Mouse (Mus musculus) spleen, adult 2 months (tissue): ENCODE measurements around the gene Tmem215.

Experiments used
- CTCF ChIP-seq: fragments of 200-500 bp; IDR thresholded peaks from 2 replicates; pipeline ENCODE4 v1.5.1; 2011; ENCODE audit warnings: mild to moderate bottlenecking, inconsistent platforms; ENCODE audit not compliant: insufficient read depth, insufficient read length, insufficient replicate concordance; ENCODE audit errors: extremely low read depth
- POLR2A ChIP-seq: fragments of 200-500 bp; IDR thresholded peaks from 2 replicates; pipeline ENCODE4 v1.6.1; 2011; ENCODE audit warnings: low read depth, low read length, inconsistent platforms

- no peak for TF ChIP-seq CTCF
- TF ChIP-seq POLR2A, result no peak
Measured at GRCm38 (mm10) chr4:40513235-40513634, 41.3 kb downstream of the Tmem215 start.
